Mouse (Mus musculus) splenic B cell, adult 2 months (primary cell): Measurements from ENCODE around the gene Capn1.
A peak's percentile ranks its signal among the peaks of the same experiment; 100 is the strongest.
"Not testable (repeated sequence)": the region's sequence is repeated elsewhere in the genome, so short reads cannot be mapped to it uniquely, and the experiment has no call there.

Experiments
- DNase-seq: peaks from one replicate; pipeline ENCODE4 v3.0.0-alpha.2; 2011; ENCODE audit warnings: low read depth, low spot score
- H3K27me3 ChIP-seq: 2 replicates; pipeline ENCODE4 v1.6.1; 2012; ENCODE audit warnings: mild to moderate bottlenecking, low read length, moderate library complexity, mixed read lengths; ENCODE audit not compliant: control insufficient read depth, poor library complexity, insufficient read depth, severe bottlenecking
- H3K36me3 ChIP-seq: 2 replicates; pipeline ENCODE4 v1.6.1; 2012; ENCODE audit warnings: mild to moderate bottlenecking, low read length, moderate library complexity, mixed read lengths; ENCODE audit not compliant: control insufficient read depth, poor library complexity, insufficient read depth, severe bottlenecking

The Capn1 gene

GRCm38 (mm10) chr19:6046294-6047153, 30.8 kb upstream of the Capn1 start, which contains the start of gene Syvn1:
Syvn1 (plus strand) TSS chr19:6046576.
- peak; percentile 95 for DNase-seq
- Histone ChIP-seq H3K36me3 (peaks cover 12% of the 10 kb centered on the region), H3K27me3 (no peaks in the 10 kb centered on the region)

GRCm38 (mm10) chr19:6045366-6046293, 29.9 kb upstream of the Capn1 start:
- peak; percentile 78 for DNase-seq
- peaks cover 9% of the 10 kb centered on the region for H3K36me3 ChIP-seq

GRCm38 (mm10) chr19:6044102-6044501, 28.4 kb upstream of the Capn1 start:
- H3K27me3 ChIP-seq, H3K36me3 ChIP-seq: not testable (repeated sequence)
- peak; percentile 77 for DNase-seq

More at GRCm38 (mm10) chr19:6045366-6046293, 29.9 kb upstream of the Capn1 start:
- H3K27me3 ChIP-seq: no peaks in the 10 kb centered on the region

- Histone ChIP-seq H3K27me3 (no peaks in the 10 kb centered on the region), H3K36me3 (no peaks in the 10 kb centered on the region)
- no peak for DNase-seq
Measured at GRCm38 (mm10) chr19:6042293-6042692, 26.6 kb upstream of the Capn1 start.

- Histone ChIP-seq H3K36me3 (no peaks in the 10 kb centered on the region), H3K27me3 (no peaks in the 10 kb centered on the region)
- peak; percentile 51 for DNase-seq
Measured at GRCm38 (mm10) chr19:6040002-6040401, 24.3 kb upstream of the Capn1 start.

GRCm38 (mm10) chr19:6038326-6038725, 22.6 kb upstream of the Capn1 start:
- Histone ChIP-seq H3K36me3 (no peaks in the 10 kb centered on the region), H3K27me3 (no peaks in the 10 kb centered on the region)
- no peak for DNase-seq

- H3K36me3 ChIP-seq: no peaks in the 10 kb centered on the region
- no peak for DNase-seq
- H3K27me3 ChIP-seq: no peaks in the 10 kb centered on the region
Measured at GRCm38 (mm10) chr19:6037695-6038094, 22.0 kb upstream of the Capn1 start.

- Histone ChIP-seq H3K36me3 (no peaks in the 10 kb centered on the region), H3K27me3 (no peaks in the 10 kb centered on the region)
- no peak for DNase-seq
Measured at GRCm38 (mm10) chr19:6035966-6036585, 20.4 kb upstream of the Capn1 start.

GRCm38 (mm10) chr19:6030520-6031280, 15.0 kb upstream of the Capn1 start:
- H3K27me3 ChIP-seq: no peaks in the 10 kb centered on the region; the same call in 1 of the 2 replicates
- no peaks in the 10 kb centered on the region for H3K36me3 ChIP-seq
- DNase-seq: no peak

GRCm38 (mm10) chr19:6029426-6029825, 13.7 kb upstream of the Capn1 start:
- Histone ChIP-seq H3K36me3 (no peaks in the 10 kb centered on the region), H3K27me3 (no peaks in the 10 kb centered on the region; the same call in 1 of the 2 replicates)
- no peak for DNase-seq

GRCm38 (mm10) chr19:6028991-6029390, 13.3 kb upstream of the Capn1 start:
- no peak for DNase-seq
- Histone ChIP-seq H3K36me3 (no peaks in the 10 kb centered on the region), H3K27me3 (no peaks in the 10 kb centered on the region; the same call in 1 of the 2 replicates)

- Histone ChIP-seq H3K36me3 (no peaks in the 10 kb centered on the region), H3K27me3 (no peaks in the 10 kb centered on the region; the same call in 1 of the 2 replicates)
- DNase-seq: no peak
Measured at GRCm38 (mm10) chr19:6023930-6024329, 8.2 kb upstream of the Capn1 start.

GRCm38 (mm10) chr19:6023059-6023458, 7.4 kb upstream of the Capn1 start:
- DNase-seq: no peak
- Histone ChIP-seq H3K36me3 (no peaks in the 10 kb centered on the region), H3K27me3 (no peaks in the 10 kb centered on the region; the same call in 1 of the 2 replicates)

GRCm38 (mm10) chr19:6020276-6020675, 4.6 kb upstream of the Capn1 start:
- no peaks in the 10 kb centered on the region for H3K36me3 ChIP-seq
- no peaks in the 10 kb centered on the region for H3K27me3 ChIP-seq
- no peak for DNase-seq
